ENCODE assay signal across 8 mouse cellular contexts in the genomic region with DNA sequence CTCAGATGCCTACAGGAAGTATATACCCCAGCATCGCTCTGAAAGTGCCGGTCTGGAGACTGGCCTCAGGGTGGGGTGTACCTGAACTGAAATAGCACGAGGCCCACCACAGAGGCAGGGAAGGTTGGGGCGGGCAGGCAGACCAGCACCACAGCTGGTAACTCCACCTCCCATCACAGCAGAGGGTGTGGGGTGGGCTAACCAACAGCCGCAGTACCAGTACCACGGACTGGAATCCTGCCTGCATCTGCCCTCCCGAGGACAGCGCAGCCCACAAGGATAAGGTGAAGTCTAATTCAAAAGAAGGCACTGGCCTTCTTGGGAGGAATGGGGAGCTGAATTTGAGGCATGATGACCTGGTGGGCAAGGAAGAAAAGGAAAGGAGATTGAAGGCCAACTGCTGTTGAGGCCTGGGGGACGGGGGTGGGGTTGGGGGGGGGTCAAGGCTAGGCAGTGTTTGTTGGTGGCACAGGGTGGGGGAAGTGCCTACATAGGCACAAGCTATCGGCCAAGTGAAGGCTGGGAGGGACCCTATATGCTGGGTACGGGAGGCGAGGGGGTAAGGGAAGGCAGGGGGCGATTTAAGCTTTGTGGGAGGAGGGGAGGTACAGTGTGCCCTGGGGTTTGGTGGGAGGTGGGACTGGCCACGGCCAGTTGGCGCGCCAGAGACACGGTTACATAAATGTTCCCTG. TPM values are rescaled to one million over a fixed set of nuclear protein-coding genes. Genes with fewer than 3 reads are reported as not detected.
DNase-seq lines count a peak whose midpoint lies in the region; ATAC-seq and TF ChIP-seq lines count a peak whose summit lies in the region.

No protein-coding gene starts in this region.

- intact Hi-C loops in gastrocnemius, adult 2 months (cut with DNase I), result loop anchor here (2.0 to 5.0 kb wide), 3 partner anchors 28 to 40 kb away; no protein-coding TSS in a partner anchor
- intact Hi-C loops in left cerebral cortex, postnatal 25 days (cut with DNase I), result no loop called here

- H3K4me1 ChIP-seq in ES-Bruce4 (ENCODE audit: control insufficient read depth, insufficient read depth, low read length), result peaks cover 6% of the 10 kb centered on the region
- H3K4me1 ChIP-seq in forebrain, embryonic 12.5 days, result peaks cover 45% of the 10 kb centered on the region
- peaks cover 32% of the 10 kb centered on the region for H3K4me1 ChIP-seq in limb, embryonic 13.5 days
- H3K4me1 ChIP-seq in stomach, embryonic 16.5 days (ENCODE audit: control insufficient read depth, insufficient read depth, low read length), result peaks cover 24% of the 10 kb centered on the region

- H3K4me3 ChIP-seq in gastrocnemius, adult 2 months, result peak overlapping the region; percentile 66
- peak overlapping the region; percentile 38 for H3K4me3 ChIP-seq in ES-Bruce4 (ENCODE audit: low read depth, low read length)
- H3K4me3 ChIP-seq in forebrain, embryonic 12.5 days (replicated peaks), result peak overlapping the region; percentile 28
- peak overlapping the region; percentile 40 for H3K4me3 ChIP-seq in limb, embryonic 13.5 days
- peak overlapping the region; percentile 35 for H3K4me3 ChIP-seq in stomach, embryonic 16.5 days (replicated peaks; ENCODE audit: low read length)

- peak overlapping the region; percentile 62 for H3K4me2 ChIP-seq in forebrain, embryonic 12.5 days
- H3K4me2 ChIP-seq in limb, embryonic 13.5 days (replicated peaks), result peak overlapping the region; percentile 81
- H3K4me2 ChIP-seq in stomach, embryonic 16.5 days (ENCODE audit: low read depth, low read length), result peak overlapping the region; percentile 61

- ATAC-seq in forebrain, embryonic 12.5 days (ENCODE audit: low FRiP score), result peak; percentile 24; the same call in 1 of the 2 replicates
- ATAC-seq in limb, embryonic 13.5 days (ENCODE audit: low FRiP score, low read depth), result no peak
- ATAC-seq in stomach, embryonic 16.5 days (ENCODE audit: insufficient read depth, low FRiP score), result peak; percentile 8; the same call in 1 of the 2 replicates

- no peak for TF ChIP-seq CTCF in gastrocnemius, adult 2 months (IDR thresholded peaks at IDR 0.05)
- TF ChIP-seq CTCF in ES-Bruce4 (IDR thresholded peaks at IDR 0.05; ENCODE audit: low read depth, low read length), result no peak

- H3K9ac ChIP-seq in ES-Bruce4 (ENCODE audit: low read depth, poor library complexity, severe bottlenecking), result peak overlapping the region; percentile 41; the same call in 1 of the 2 replicates
- peak overlapping the region; percentile 57 for H3K9ac ChIP-seq in forebrain, embryonic 12.5 days
- H3K9ac ChIP-seq in limb, embryonic 13.5 days, result peak overlapping the region; percentile 59
- peak overlapping the region; percentile 71 for H3K9ac ChIP-seq in stomach, embryonic 16.5 days (ENCODE audit: low read length)

- WGBS in forebrain, embryonic 12.5 days, result 26% methylated on average over 17 of the region's 17 CpGs
- WGBS in limb, embryonic 13.5 days, result 17% methylated on average over 16 of the region's 17 CpGs
- WGBS in stomach, embryonic 16.5 days, result 21% methylated on average over 17 of the region's 17 CpGs

- no peaks in the 10 kb centered on the region for H3K27me3 ChIP-seq in ES-Bruce4 (ENCODE audit: control insufficient read depth, insufficient read depth, low read length, poor library complexity, severe bottlenecking)
- no peaks in the 10 kb centered on the region for H3K27me3 ChIP-seq in forebrain, embryonic 12.5 days
- no peaks in the 10 kb centered on the region for H3K27me3 ChIP-seq in limb, embryonic 13.5 days
- no peaks in the 10 kb centered on the region for H3K27me3 ChIP-seq in stomach, embryonic 16.5 days (ENCODE audit: control insufficient read depth, insufficient read depth, low read length)

- H3K27ac ChIP-seq in gastrocnemius, adult 2 months, result peak overlapping the region; percentile 98
- no peak overlapping the region for H3K27ac ChIP-seq in ES-Bruce4 (ENCODE audit: insufficient read depth, low read length)
- H3K27ac ChIP-seq in forebrain, embryonic 12.5 days, result no peak overlapping the region
- no peak overlapping the region for H3K27ac ChIP-seq in limb, embryonic 13.5 days
- H3K27ac ChIP-seq in stomach, embryonic 16.5 days (ENCODE audit: low read length), result peak overlapping the region; percentile 94

- H3K9me3 ChIP-seq in ES-Bruce4 (replicated peaks; ENCODE audit: control insufficient read depth, insufficient read depth, low read length, poor library complexity, severe bottlenecking), result no peaks in the 10 kb centered on the region
- no peaks in the 10 kb centered on the region for H3K9me3 ChIP-seq in forebrain, embryonic 12.5 days
- H3K9me3 ChIP-seq in limb, embryonic 13.5 days, result no peaks in the 10 kb centered on the region
- no peaks in the 10 kb centered on the region for H3K9me3 ChIP-seq in stomach, embryonic 16.5 days (replicated peaks; ENCODE audit: control insufficient read depth, low read length)

- TF ChIP-seq EP300 in ES-Bruce4 (IDR thresholded peaks at IDR 0.05; ENCODE audit: insufficient read depth, low read depth, low read length), result no peak

- no peak for TF ChIP-seq POLR2A in ES-Bruce4 (IDR thresholded peaks at IDR 0.05; ENCODE audit: insufficient read depth, low read length)

- DNase-seq in gastrocnemius, adult 2 months, result peak; percentile 64
- DNase-seq in gastrocnemius, postnatal 25 days, result no peak
- no peak for DNase-seq in frontal cortex, postnatal 10 days (ENCODE audit: low spot score in 2 of 2)
- no peak for DNase-seq in left cerebral cortex, postnatal 25 days (ENCODE audit: low spot score in 2 of 2)

- H3K36me3 ChIP-seq in ES-Bruce4 (ENCODE audit: control insufficient read depth, insufficient read depth, low read length, poor library complexity, severe bottlenecking), result no peaks in the 10 kb centered on the region
- no peaks in the 10 kb centered on the region; the same call in 1 of the 2 replicates for H3K36me3 ChIP-seq in forebrain, embryonic 12.5 days (replicated peaks)
- no peaks in the 10 kb centered on the region; the same call in 1 of the 2 replicates for H3K36me3 ChIP-seq in limb, embryonic 13.5 days
- H3K36me3 ChIP-seq in stomach, embryonic 16.5 days (ENCODE audit: control insufficient read depth, insufficient read depth, low read length), result no peaks in the 10 kb centered on the region

RNA-seq across cellular contexts. Expression of a gene that starts 20.2 kb away (rescaled TPM):
- total RNA-seq in gastrocnemius, adult 2 months (2021), result under 1 TPM in 1 of 2 experiments, not detected in 1; 0.22 TPM
- not detected for total RNA-seq in gastrocnemius, postnatal 25 days (2021)
- not detected in 2 replicates for polyA plus RNA-seq in ES-Bruce4 (2011; ENCODE audit: insufficient read depth, insufficient read length, low read depth, missing spikeins)
- polyA plus RNA-seq in forebrain, embryonic 12.5 days (2016; fragmentation: Nextera tagmentation; extraction: Ambion mirVana), result not detected in 2 replicates
- polyA plus RNA-seq in limb, embryonic 13.5 days (2015; fragmentation: Nextera tagmentation; extraction: Ambion mirVana), result 0.14 TPM in 1 of 2 replicates, not detected in the other
- not detected in 2 replicates for polyA plus RNA-seq in stomach, embryonic 16.5 days (2015; fragmentation: Nextera tagmentation; extraction: Ambion mirVana)
- total RNA-seq in left cerebral cortex, postnatal 25 days (2021), result not detected

RNA-seq across cellular contexts. Expression of a gene that starts 42.3 kb away (rescaled TPM):
- 10 to 100 TPM; 56.6 to 59.6 TPM for total RNA-seq in gastrocnemius, adult 2 months (2021)
- 10 to 100 TPM; 38.9 to 43.1 TPM for total RNA-seq in gastrocnemius, postnatal 25 days (2021)
- 36.5 and 38.2 TPM in 2 replicates for polyA plus RNA-seq in ES-Bruce4 (2011; ENCODE audit: insufficient read depth, insufficient read length, low read depth, missing spikeins)
- polyA plus RNA-seq in forebrain, embryonic 12.5 days (2016; fragmentation: Nextera tagmentation; extraction: Ambion mirVana), result 21.9 and 26.1 TPM in 2 replicates
- polyA plus RNA-seq in limb, embryonic 13.5 days (2015; fragmentation: Nextera tagmentation; extraction: Ambion mirVana), result 20.1 and 20.9 TPM in 2 replicates
- polyA plus RNA-seq in stomach, embryonic 16.5 days (2015; fragmentation: Nextera tagmentation; extraction: Ambion mirVana), result 29.1 and 30.8 TPM in 2 replicates
- 100 to 1,000 TPM; 161 to 167 TPM for total RNA-seq in left cerebral cortex, postnatal 25 days (2021)

Comparison
In these comparisons a context has a peak if more than half of its experiments do, and no peak if none do; other contexts are left out.
1. H3K27ac ChIP-seq: peak in gastrocnemius, adult 2 months (single experiment) and stomach, embryonic 16.5 days (single experiment); none in ES-Bruce4 (single experiment), forebrain, embryonic 12.5 days (single experiment) and limb, embryonic 13.5 days (single experiment).
2. Peak in every context shown above with its lines, with median percentiles within 50 percentile points of each other: H3K4me3 ChIP-seq, H3K9ac ChIP-seq and H3K4me2 ChIP-seq.